Comparison of ENCODE assay signal across 8 mouse cellular contexts in genomic region chr4:148158436-148159348, GRCm38 (mm10). TPM values are rescaled to one million over a fixed set of nuclear protein-coding genes. Genes with fewer than 3 reads are reported as not detected.
DNase-seq lines count a peak whose midpoint lies in the region; ATAC-seq and TF ChIP-seq lines count a peak whose summit lies in the region.

No protein-coding gene starts in this region.

- peak overlapping the region; percentile 84 for H3K4me2 ChIP-seq in forebrain, embryonic 14.5 days (ENCODE audit: low read length)
- H3K4me2 ChIP-seq in neural tube, embryonic 11.5 days (ENCODE audit: low read depth): peak overlapping the region; percentile 92

- H3K4me3 ChIP-seq in liver, adult 2 months (ENCODE audit: insufficient read depth, low read depth, low read length): 0 out of 2 replicates have a peak overlapping the region, but pooled peaks have one; percentile 9
- peak overlapping the region; percentile 71 for H3K4me3 ChIP-seq in forebrain, embryonic 14.5 days (ENCODE audit: low read depth, low read length)
- peak overlapping the region; percentile 50 for H3K4me3 ChIP-seq in neural tube, embryonic 11.5 days (ENCODE audit: low read depth, low read length)

- H3K4me1 ChIP-seq in liver, adult 2 months (ENCODE audit: control insufficient read depth, insufficient read depth, low read length): peaks cover 10% of the 10 kb centered on the region; the same call in 1 of the 2 replicates
- peaks cover 10% of the 10 kb centered on the region for H3K4me1 ChIP-seq in forebrain, embryonic 14.5 days (ENCODE audit: control insufficient read depth, insufficient read depth, low read length)
- peaks cover 14% of the 10 kb centered on the region for H3K4me1 ChIP-seq in neural tube, embryonic 11.5 days (ENCODE audit: control insufficient read depth, insufficient read depth, low read length)

- intact Hi-C loops in left cerebral cortex, postnatal 25 days (cut with DNase I): no loop called here
- intact Hi-C loops in gastrocnemius, postnatal 36 days (cut with DNase I): no loop called here

- no peak overlapping the region for H3K9ac ChIP-seq in liver, adult 2 months (ENCODE audit: low read depth, low read length)
- H3K9ac ChIP-seq in forebrain, embryonic 14.5 days (ENCODE audit: low read length): peak overlapping the region; percentile 91
- H3K9ac ChIP-seq in neural tube, embryonic 11.5 days (ENCODE audit: low read length): peak overlapping the region; percentile 67

- no peak for DNase-seq in liver, adult 2 months (ENCODE audit: extremely low read depth, low read depth, low spot score)
- DNase-seq in liver: no peak
- DNase-seq in cerebellum, adult 18-20 months: peak; percentile 57 to 65
- DNase-seq in forebrain, embryonic 14.5 days (ENCODE audit: low spot score): peak; percentile 63
- DNase-seq in left cerebral cortex, postnatal 25 days (ENCODE audit: low spot score in 2 of 2): peak; percentile 52 to 64
- peak; percentile 63 for DNase-seq in neural tube, embryonic 11.5 days (ENCODE audit: low spot score)
- DNase-seq in spleen, adult 18-20 months: no peak
- DNase-seq in gastrocnemius, postnatal 36 days: no peak

- TF ChIP-seq POLR2A in liver, adult 2 months (IDR thresholded peaks at IDR 0.05; ENCODE audit: extremely low read depth, insufficient read depth, low read length): no peak

- H3K36me3 ChIP-seq in liver, adult 2 months (ENCODE audit: control insufficient read depth, insufficient read depth, low read length): no peaks in the 10 kb centered on the region
- peaks cover 40% of the 10 kb centered on the region for H3K36me3 ChIP-seq in forebrain, embryonic 14.5 days (ENCODE audit: control insufficient read depth, insufficient read depth, low read length)
- H3K36me3 ChIP-seq in neural tube, embryonic 11.5 days (ENCODE audit: control insufficient read depth, insufficient read depth, low read length): peaks cover 5% of the 10 kb centered on the region

- no peaks in the 10 kb centered on the region for H3K79me2 ChIP-seq in liver, adult 2 months (ENCODE audit: control insufficient read depth, insufficient read depth, low read length)

- peak; percentile 5; the same call in 1 of the 2 replicates for ATAC-seq in forebrain, embryonic 14.5 days
- ATAC-seq in neural tube, embryonic 11.5 days (ENCODE audit: insufficient read depth, low FRiP score, low TSS enrichment): peak; percentile 35

- 68% methylated on average over 27 of the region's 27 CpGs for WGBS in liver, adult 2 months
- WGBS in forebrain, embryonic 14.5 days: 20% methylated on average over 27 of the region's 27 CpGs
- WGBS in neural tube, embryonic 11.5 days: 27% methylated on average over 27 of the region's 27 CpGs

- no peak for TF ChIP-seq CTCF in liver, adult 2 months (IDR thresholded peaks at IDR 0.05; ENCODE audit: low read depth, low read length)

- H3K9me3 ChIP-seq in forebrain, embryonic 14.5 days (replicated peaks; ENCODE audit: control insufficient read depth, low read length): no peaks in the 10 kb centered on the region
- no peaks in the 10 kb centered on the region for H3K9me3 ChIP-seq in neural tube, embryonic 11.5 days (ENCODE audit: control insufficient read depth, low read length)

- peaks cover 6% of the 10 kb centered on the region; the same call in 1 of the 2 replicates for H3K27me3 ChIP-seq in liver, adult 2 months (ENCODE audit: control insufficient read depth, insufficient read depth, low read length)
- H3K27me3 ChIP-seq in forebrain, embryonic 14.5 days (replicated peaks; ENCODE audit: control insufficient read depth, insufficient read depth, low read length): peaks cover 22% of the 10 kb centered on the region
- peaks cover 28% of the 10 kb centered on the region for H3K27me3 ChIP-seq in neural tube, embryonic 11.5 days (ENCODE audit: control insufficient read depth, insufficient read depth, low read length)

- H3K27ac ChIP-seq in liver, adult 2 months (replicated peaks; ENCODE audit: insufficient read depth, low read depth, low read length): no peak overlapping the region
- peak overlapping the region; percentile 79 for H3K27ac ChIP-seq in forebrain, embryonic 14.5 days (ENCODE audit: low read depth, low read length)
- peak overlapping the region; percentile 74 for H3K27ac ChIP-seq in neural tube, embryonic 11.5 days (ENCODE audit: low read depth, low read length)

RNA-seq across cellular contexts. Expression of gene Fbxo44, which starts 1.6 kb away (rescaled TPM):
- total RNA-seq in liver, adult 2 months (2014; rRNA removed): 1.9 and 2.7 TPM in 2 replicates
- polyA plus RNA-seq in liver, adult 2 months (2012; rRNA removed): 2.2 and 3.4 TPM in 2 replicates
- polyA plus RNA-seq in forebrain, embryonic 14.5 days (2014; fragmentation: Nextera tagmentation; extraction: Ambion mirVana): 70.6 and 76.3 TPM in 2 replicates
- total RNA-seq in left cerebral cortex, postnatal 25 days (2021): 100 to 1,000 TPM; 133 to 134 TPM
- 59.6 and 60.8 TPM in 2 replicates for polyA plus RNA-seq in neural tube, embryonic 11.5 days (2014; fragmentation: Nextera tagmentation; extraction: Ambion mirVana)
- 1 to 10 TPM; 6.3 to 9.1 TPM for total RNA-seq in gastrocnemius, postnatal 36 days (2021)

RNA-seq across cellular contexts. Expression of gene Fbxo2, which starts 1.7 kb away (rescaled TPM):
- 0.18 TPM in 1 of 2 replicates, not detected in the other for total RNA-seq in liver, adult 2 months (2014; rRNA removed)
- polyA plus RNA-seq in liver, adult 2 months (2012; rRNA removed): 0.14 and 0.23 TPM in 2 replicates
- polyA plus RNA-seq in forebrain, embryonic 14.5 days (2014; fragmentation: Nextera tagmentation; extraction: Ambion mirVana): 2.2 and 3.2 TPM in 2 replicates
- total RNA-seq in left cerebral cortex, postnatal 25 days (2021): 10 to 100 TPM; 86.8 to 87.2 TPM
- 1.3 and 2.8 TPM in 2 replicates for polyA plus RNA-seq in neural tube, embryonic 11.5 days (2014; fragmentation: Nextera tagmentation; extraction: Ambion mirVana)
- total RNA-seq in gastrocnemius, postnatal 36 days (2021): not detected

RNA-seq across cellular contexts. Expression of gene Fbxo6, which starts 6.8 kb away (rescaled TPM):
- 35.0 and 38.7 TPM in 2 replicates for total RNA-seq in liver, adult 2 months (2014; rRNA removed)
- polyA plus RNA-seq in liver, adult 2 months (2012; rRNA removed): 91.9 and 97.2 TPM in 2 replicates
- polyA plus RNA-seq in forebrain, embryonic 14.5 days (2014; fragmentation: Nextera tagmentation; extraction: Ambion mirVana): 19.0 and 20.6 TPM in 2 replicates
- total RNA-seq in left cerebral cortex, postnatal 25 days (2021): 10 to 100 TPM; 26.9 to 28.0 TPM
- polyA plus RNA-seq in neural tube, embryonic 11.5 days (2014; fragmentation: Nextera tagmentation; extraction: Ambion mirVana): 11.7 and 13.9 TPM in 2 replicates
- 10 to 100 TPM; 32.7 to 33.5 TPM for total RNA-seq in gastrocnemius, postnatal 36 days (2021)

RNA-seq across cellular contexts. Expression of gene Draxin, which starts 28.2 kb away (rescaled TPM):
- total RNA-seq in liver, adult 2 months (2014; rRNA removed): not detected in 2 replicates
- polyA plus RNA-seq in liver, adult 2 months (2012; rRNA removed): not detected in 2 replicates
- 18.8 and 20.7 TPM in 2 replicates for polyA plus RNA-seq in forebrain, embryonic 14.5 days (2014; fragmentation: Nextera tagmentation; extraction: Ambion mirVana)
- under 1 TPM; 0.28 to 0.37 TPM for total RNA-seq in left cerebral cortex, postnatal 25 days (2021)
- 9.8 and 10.5 TPM in 2 replicates for polyA plus RNA-seq in neural tube, embryonic 11.5 days (2014; fragmentation: Nextera tagmentation; extraction: Ambion mirVana)
- total RNA-seq in gastrocnemius, postnatal 36 days (2021): under 1 TPM in 1 of 2 experiments, not detected in 1; 0.10 TPM

RNA-seq across cellular contexts. Expression of gene Mad2l2, which starts 28.5 kb away (rescaled TPM):
- 8.1 and 8.9 TPM in 2 replicates for total RNA-seq in liver, adult 2 months (2014; rRNA removed)
- 49.6 and 58.5 TPM in 2 replicates for polyA plus RNA-seq in liver, adult 2 months (2012; rRNA removed)
- 129 and 141 TPM in 2 replicates for polyA plus RNA-seq in forebrain, embryonic 14.5 days (2014; fragmentation: Nextera tagmentation; extraction: Ambion mirVana)
- 10 to 100 TPM; 11.2 to 14.9 TPM for total RNA-seq in left cerebral cortex, postnatal 25 days (2021)
- polyA plus RNA-seq in neural tube, embryonic 11.5 days (2014; fragmentation: Nextera tagmentation; extraction: Ambion mirVana): 71.7 and 78.3 TPM in 2 replicates
- 10 to 100 TPM; 10.9 to 12.6 TPM for total RNA-seq in gastrocnemius, postnatal 36 days (2021)

Comparison
In these comparisons a context has a peak if more than half of its experiments do, and no peak if none do; other contexts are left out.
1. DNase-seq: peak in cerebellum, adult 18-20 months (2 of 2), forebrain, embryonic 14.5 days (single experiment), left cerebral cortex, postnatal 25 days (2 of 2) and neural tube, embryonic 11.5 days (single experiment); none in liver, adult 2 months (single experiment), liver (single experiment), spleen, adult 18-20 months (0 of 2) and gastrocnemius, postnatal 36 days (0 of 2).
2. H3K4me3 ChIP-seq: peak in every context shown above with its lines; median percentile 71 in forebrain, embryonic 14.5 days; 50 in neural tube, embryonic 11.5 days; 9 in liver, adult 2 months.
3. RNA of gene Fbxo44, which starts 1.6 kb away (total RNA-seq): 133 to 134 TPM in left cerebral cortex, postnatal 25 days; 6.3 to 9.1 TPM in gastrocnemius, postnatal 36 days and 1.9 to 2.7 TPM in liver, adult 2 months; every median in the first group is over 10 times any median in the second.
4. RNA of gene Fbxo2, which starts 1.7 kb away (total RNA-seq): 86.8 to 87.2 TPM in left cerebral cortex, postnatal 25 days; 0.18 TPM in liver, adult 2 months and not detected in gastrocnemius, postnatal 36 days; every median in the first group is over 10 times any median in the second.